Mouse (Mus musculus) hematopoietic stem cell, adult 5-6 weeks (primary cell): ENCODE data around the gene Kcnc3. TPM values are rescaled to one million over a fixed set of nuclear protein-coding genes. Genes with fewer than 3 reads are reported as not detected.

Experiments
- ATAC-seq, 2 experiments: fragments of 125-278 bp in 1 of 2; replicated peaks in 1 of 2; 2 replicates each; pipeline ENCODE4 v1.8.0; 2016 to 2017; ENCODE audit warnings: inconsistent platforms in 2 of 2, mild to moderate bottlenecking in 2 of 2, moderate number of reproducible peaks in 2 of 2, low read depth in 1 of 2, moderate TSS enrichment in 1 of 2; ENCODE audit not compliant: low FRiP score in 2 of 2, poor library complexity in 2 of 2, severe bottlenecking in 2 of 2, insufficient read depth in 1 of 2, low TSS enrichment in 1 of 2
- total RNA-seq: library from RNA; stranded (forward); fragments of 172-1452, 232-1000 nt; gene quantifications from 2 replicates; pipeline ENCODE4 v1.2.3, GENCODE M21; 2017

Kcnc3 gene
- total RNA-seq, 1 experiment from 2014 or later = not detected

DNA sequence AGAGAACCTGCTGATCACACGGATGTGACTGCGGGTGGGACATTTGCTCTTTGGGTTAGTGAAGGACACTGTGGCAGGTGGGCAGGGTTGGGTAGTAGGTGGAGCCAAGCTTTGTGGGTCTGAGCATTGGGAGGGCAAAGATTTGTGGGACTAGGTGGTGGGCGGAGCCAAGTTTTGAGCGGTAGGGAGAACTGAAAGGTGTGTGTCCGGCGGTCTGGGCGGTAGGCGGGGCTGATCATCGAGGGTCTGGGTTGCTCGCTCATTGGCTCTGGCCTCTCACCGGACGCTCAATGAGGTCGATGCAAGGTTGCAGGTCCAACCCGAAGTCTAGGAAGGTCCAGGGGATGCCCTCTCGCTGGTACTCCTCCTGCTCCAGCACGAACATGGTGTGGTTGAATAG is 48.2 kb downstream of the Kcnc3 start:
- ATAC-seq = 0 out of 4 replicates have a peak, but pooled peaks of 1 of the 2 experiments have one; percentile 12

DNA sequence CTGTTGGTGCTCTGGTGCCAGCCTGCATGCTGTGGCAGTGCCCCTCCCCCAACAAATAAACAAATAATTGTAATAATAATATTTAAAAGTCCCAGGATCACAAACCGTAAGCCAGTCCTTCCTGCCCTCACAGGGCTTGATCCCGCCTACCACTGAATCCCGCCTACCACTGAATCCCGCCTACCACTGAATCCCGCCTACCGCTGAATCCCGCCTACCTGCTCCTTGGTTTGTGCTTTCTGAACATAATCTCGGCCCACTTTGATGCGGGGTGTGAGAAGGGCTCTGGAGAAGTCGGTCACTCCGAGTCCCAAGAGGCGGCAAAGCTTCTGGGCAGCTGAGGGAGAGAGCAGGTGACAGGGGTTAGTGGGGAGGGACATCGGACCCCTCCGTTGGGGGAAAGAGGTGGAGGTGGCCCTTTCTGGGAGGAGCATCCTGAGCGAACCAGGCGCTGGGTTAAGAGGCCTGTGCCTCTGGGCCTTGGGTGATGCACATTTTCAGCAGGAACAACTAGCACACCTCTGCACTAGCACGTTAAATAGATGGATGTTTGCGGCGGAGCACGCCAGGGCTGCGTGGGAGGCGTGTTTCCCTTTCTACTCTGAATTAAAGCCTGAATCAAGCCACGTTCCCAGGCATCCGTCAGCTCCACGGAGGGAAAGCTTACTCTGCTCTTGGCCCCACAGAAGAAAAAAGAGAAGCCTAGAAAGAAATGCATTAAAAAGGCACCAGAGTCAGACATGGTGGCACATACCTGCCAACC is 50.6 kb downstream of the Kcnc3 start:
- ATAC-seq = no peak

DNA sequence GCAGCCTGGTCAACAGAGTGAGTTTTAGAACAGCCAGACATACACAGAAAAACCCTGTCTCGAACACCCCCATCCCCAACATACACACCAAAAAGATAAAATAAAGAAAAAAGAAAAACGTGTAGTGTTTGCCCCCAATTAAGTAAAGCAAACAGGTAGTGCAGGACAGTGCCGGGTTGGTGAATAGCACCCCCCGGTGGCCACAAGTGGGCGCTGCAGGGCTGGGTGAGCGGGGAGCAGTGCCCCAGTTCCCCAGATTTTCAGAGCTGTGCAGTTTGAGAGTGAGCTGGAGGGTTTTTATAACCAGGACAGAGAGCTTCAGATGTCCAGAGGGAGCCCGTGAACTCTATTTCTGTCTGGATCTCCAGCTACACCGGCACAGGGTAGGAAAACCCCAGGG is 51.4 kb downstream of the Kcnc3 start:
- peak; percentile 30 to 46; a peak in 1 of 4 replicates for ATAC-seq

DNA sequence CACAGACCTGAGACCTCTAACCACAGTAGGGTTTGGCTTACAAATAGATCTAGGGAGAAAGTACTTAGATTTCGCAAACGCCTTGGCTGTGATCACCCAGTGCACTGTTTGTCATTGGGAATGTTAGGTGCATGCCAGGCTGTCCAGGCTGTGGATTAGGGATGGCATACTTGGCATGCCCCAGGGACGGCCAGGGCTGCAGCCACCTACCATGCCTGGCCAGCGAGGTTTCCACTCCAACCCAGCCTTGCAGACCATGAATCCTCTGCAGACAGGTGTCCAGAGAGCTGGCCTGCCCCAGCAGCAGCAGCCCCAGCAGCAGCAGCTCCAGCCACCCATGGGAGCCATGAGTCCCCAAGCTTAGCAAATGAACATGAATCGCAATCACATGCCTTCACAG is 54.8 kb downstream of the Kcnc3 start:
- ATAC-seq = no peak

DNA sequence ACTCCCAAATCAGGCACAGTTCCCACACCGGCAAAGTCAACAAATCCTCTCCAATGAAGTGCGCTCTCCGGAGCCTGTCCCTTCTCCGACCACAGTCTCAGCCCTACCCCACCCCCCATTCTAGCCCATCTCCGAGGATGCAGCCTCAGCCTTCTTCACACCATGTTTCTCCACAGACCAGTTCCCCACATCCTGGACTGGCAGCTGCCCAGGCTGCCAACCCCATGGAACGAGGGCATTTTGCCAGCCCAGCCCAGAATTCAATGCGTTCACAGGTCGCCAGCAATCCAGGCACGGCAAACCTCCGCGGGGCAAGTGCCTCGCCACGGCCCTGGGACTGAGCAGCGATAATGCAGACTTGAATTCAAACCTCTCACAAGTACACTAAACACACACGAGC is 55.5 kb downstream of the Kcnc3 start:
- peak; percentile 12 to 47; a peak in 3 of 4 replicates for ATAC-seq

DNA sequence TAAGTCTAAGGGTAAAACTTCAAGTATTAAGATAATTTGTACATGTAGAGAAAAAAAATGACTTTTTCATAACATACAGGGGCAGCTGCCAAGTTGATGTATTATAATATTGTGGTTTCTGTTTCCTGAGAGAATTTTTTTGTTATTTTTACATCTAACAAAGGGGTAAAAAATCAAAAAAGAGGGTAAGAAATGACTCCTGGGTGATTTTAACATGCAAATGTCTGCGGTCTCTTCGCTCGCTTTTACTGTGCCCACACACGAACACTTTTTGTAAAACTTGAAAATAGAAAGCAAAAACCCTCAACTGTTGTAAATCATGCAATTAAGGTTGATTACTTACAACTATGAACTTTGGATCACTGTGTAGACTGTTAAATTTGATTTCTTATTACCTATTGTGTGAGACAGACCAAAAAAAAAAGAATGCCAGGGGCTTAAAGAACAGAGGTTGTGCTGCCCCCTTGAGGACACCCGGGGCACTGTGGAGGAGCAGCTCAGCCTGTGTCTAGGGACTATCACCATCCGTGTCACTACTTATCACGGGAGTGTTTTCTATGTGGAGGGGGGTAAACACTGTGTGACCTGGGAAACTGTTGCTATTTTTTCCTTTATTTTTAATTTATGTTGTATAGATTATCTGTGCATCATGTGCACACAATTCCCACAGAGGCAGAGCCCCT is 56.7 kb downstream of the Kcnc3 start:
- ATAC-seq = peak; percentile 25 to 63; a peak in 2 of 4 replicates

DNA sequence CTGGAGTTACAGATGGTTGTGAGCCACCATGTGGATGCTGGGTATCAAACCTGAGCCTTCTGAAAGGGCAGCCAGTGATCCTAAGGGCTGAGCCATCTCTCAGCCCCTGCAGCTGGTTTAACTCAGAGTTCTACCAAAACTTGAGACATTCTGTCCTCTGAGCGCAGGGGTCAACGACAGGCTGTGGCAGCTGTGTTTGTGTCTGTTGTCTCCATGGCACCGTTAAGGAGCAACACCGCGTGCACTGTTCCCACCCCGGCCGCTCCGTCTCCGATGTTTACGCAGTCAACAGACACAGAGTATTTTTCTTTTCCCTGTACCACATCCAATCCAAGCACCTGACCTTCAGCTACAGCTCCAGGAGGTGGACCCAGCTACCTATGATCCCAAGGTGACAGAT is 57.3 kb downstream of the Kcnc3 start:
- no peak for ATAC-seq

DNA sequence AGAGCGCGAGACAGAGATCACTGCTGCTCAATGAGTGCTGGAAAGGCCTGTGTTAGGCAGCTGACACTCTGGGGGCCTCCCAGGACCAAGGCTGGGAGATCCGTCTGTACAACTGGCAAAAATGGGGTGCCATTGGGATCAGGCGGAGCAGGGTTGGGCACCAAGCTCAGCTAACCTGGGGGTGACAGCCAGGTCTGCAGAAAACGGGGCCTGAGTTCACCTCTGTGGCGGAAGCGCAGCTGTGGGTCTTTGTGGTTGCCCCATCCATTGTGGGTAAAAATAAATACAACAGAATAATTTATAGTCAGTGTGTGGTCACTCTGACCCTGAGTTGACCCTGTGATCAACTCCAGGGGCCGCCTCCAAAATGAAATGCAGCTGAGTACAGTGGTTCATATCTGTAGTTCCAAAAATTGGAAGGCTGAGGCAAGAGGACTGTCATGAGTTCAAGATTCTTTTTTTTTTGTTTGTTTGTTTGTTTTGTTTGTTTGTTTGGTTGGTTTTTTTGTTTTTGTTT is 58.7 kb downstream of the Kcnc3 start:
- no peak for ATAC-seq

DNA sequence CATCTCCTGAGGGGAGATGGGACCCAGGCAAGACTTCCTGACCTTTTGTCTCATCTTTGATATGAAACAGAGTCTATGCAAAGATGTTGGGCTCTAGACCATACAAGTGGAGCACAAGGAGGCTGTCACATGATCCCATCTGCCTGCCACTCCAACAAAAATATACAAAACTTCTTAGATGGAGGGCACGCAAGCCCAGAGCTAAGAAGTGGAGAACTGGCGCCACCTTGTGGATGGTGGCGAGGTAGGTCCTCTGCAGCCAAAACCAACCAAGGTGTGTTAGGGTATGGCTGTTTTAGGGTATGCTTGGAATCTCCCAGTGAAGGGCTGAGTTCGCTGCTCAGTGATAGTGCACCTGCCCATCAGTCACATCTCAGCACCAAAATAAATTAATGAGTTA is 59.5 kb downstream of the Kcnc3 start:
- peak; percentile 51 to 65 for ATAC-seq

DNA sequence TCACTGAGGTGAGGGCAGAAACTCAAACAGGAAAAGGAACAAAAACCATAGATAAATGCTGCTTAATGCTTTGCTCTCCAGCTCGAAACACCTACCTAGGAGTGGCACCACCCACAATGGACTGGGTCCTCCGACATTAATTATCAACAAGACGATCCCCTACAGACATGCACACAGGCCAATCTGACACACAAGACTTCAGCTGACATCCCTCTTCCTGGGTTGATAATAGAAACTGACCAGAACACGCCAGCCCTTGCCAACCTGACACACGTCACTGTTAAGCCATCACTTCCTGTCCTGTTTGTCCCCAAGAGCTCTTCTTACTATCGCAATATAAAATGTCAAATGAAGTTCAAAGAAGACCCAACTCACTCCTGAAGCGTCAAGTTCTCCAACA is 61.0 kb downstream of the Kcnc3 start:
- no peak for ATAC-seq

DNA sequence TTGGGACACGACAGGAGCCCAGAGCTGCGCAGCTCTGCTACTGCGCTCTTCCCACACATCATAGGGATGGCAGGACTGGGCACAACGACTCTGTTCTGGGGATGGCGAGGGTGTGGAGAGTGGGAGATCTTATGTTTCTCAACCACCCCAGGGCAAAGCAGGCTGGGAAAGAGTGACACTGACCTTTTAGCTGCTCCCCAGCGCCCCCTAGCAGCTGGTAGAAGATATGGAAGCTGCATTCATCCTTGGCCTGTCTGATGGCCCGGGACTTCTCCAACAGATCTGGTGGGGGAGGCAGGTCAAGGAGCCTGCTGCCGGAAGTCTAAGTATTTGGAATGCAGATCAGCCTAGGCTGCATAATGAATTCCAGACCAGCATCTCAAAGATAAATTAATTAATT is 63.3 kb downstream of the Kcnc3 start:
- no peak; a peak in 1 of 4 replicates for ATAC-seq

Other genes with a start within 250 kb of the Kcnc3 start
- gene Syt3, start 206.6 kb upstream of the Kcnc3 start, total RNA-seq = 0.79 and 1.8 TPM in 2 replicates
- gene 1700008O03Rik, start 204.8 kb upstream of the Kcnc3 start, total RNA-seq = 1.9 TPM in 1 of 2 replicates, not detected in the other
- not detected in 2 replicates for gene Lrrc4b, start 161.6 kb upstream of the Kcnc3 start, total RNA-seq
- not detected in 2 replicates for gene Aspdh, start 125.3 kb upstream of the Kcnc3 start, total RNA-seq
- gene Josd2, start 122.7 kb upstream of the Kcnc3 start, total RNA-seq = 19.0 and 20.4 TPM in 2 replicates
- gene Emc10, start 94.1 kb upstream of the Kcnc3 start, total RNA-seq = 30.3 and 44.3 TPM in 2 replicates
- 17.6 TPM in 1 of 2 replicates, not detected in the other for gene Fam71e1, start 94.1 kb upstream of the Kcnc3 start, total RNA-seq
- not detected in 2 replicates for gene Mybpc2, start 66.0 kb upstream of the Kcnc3 start, total RNA-seq
- 0.25 TPM in 1 of 2 replicates, not detected in the other for gene Spib, start 58.6 kb upstream of the Kcnc3 start, total RNA-seq
- 57.7 and 60.3 TPM in 2 replicates for gene Pold1, start 41.8 kb upstream of the Kcnc3 start, total RNA-seq
- 80.0 and 105 TPM in 2 replicates for gene Nr1h2, start 36.7 kb upstream of the Kcnc3 start, total RNA-seq
- 55.1 and 74.2 TPM in 2 replicates for gene Napsa, start 18.3 kb upstream of the Kcnc3 start, total RNA-seq
- gene Myh14, start 80.2 kb downstream of the Kcnc3 start, total RNA-seq = 0.10 and 0.38 TPM in 2 replicates
- gene Izumo2, start 118.1 kb downstream of the Kcnc3 start, total RNA-seq = not detected in 2 replicates
- gene Vrk3, start 157.7 kb downstream of the Kcnc3 start, total RNA-seq = 67.1 and 70.6 TPM in 2 replicates
- gene Zfp473, start 160.4 kb downstream of the Kcnc3 start, total RNA-seq = 3.5 and 3.9 TPM in 2 replicates
- gene Nup62, start 225.4 kb downstream of the Kcnc3 start, total RNA-seq = 96.9 and 114 TPM in 2 replicates
- 1.3 TPM in 1 of 2 replicates, not detected in the other for gene Il4i1, start 225.7 kb downstream of the Kcnc3 start, total RNA-seq
- 3.1 and 3.3 TPM in 2 replicates for gene Atf5, start 226.0 kb downstream of the Kcnc3 start, total RNA-seq